Mouse (Mus musculus): ENCODE results near the gene Lrp8. TPM values are rescaled to one million over a fixed set of nuclear protein-coding genes. Genes with fewer than 3 reads are reported as not detected.

Gene Lrp8
- total and polyA plus RNA-seq, 3 experiments = 6.4 to 21.1 (median 14.2) TPM

- Histone ChIP-seq H3K4me1 (ENCODE audit: control insufficient read depth in 1 of 2, insufficient read depth in 2 of 2) (peaks cover 7 to 45% of the 10 kb centered on the region in 2 experiments), H3K4me3 (replicated peaks in 1 of 3; ENCODE audit: low read depth in 2 of 3, low read length in 2 of 3, poor library complexity in 1 of 3) (peak overlapping the region; percentile 43 to 75 (median 68)), H3K27me3 (replicated peaks) (no peaks in the 10 kb centered on the region), H3K36me3 (replicated peaks in 1 of 2; ENCODE audit: control insufficient read depth in 1 of 2, insufficient read depth in 1 of 2, low read length in 1 of 2) (peaks cover 0 to 17% of the 10 kb centered on the region in 2 experiments), H3K79me2 (replicated peaks; ENCODE audit: control insufficient read depth, extremely low read depth, insufficient read depth, poor library complexity, severe bottlenecking) (no peaks in the 10 kb centered on the region), H3K27ac (ENCODE audit: insufficient read depth, low read depth) (peak overlapping the region; percentile 44), H3K9me3 (replicated peaks; ENCODE audit: low read length) (no peaks in the 10 kb centered on the region), H3K4me2 (ENCODE audit: insufficient read depth, low read depth, poor library complexity, severe bottlenecking) (peak overlapping the region; percentile 85), H3K9ac (ENCODE audit: insufficient read depth, low read depth) (peak overlapping the region; percentile 64)
- TF ChIP-seq ELF1 (IDR thresholded peaks at IDR 0.05; ENCODE audit: low read depth, low read length) = 0 out of 2 replicates have a peak, but pooled peaks have one; percentile 21
- no peak for TF ChIP-seq MEF2A (IDR thresholded peaks at IDR 0.05; ENCODE audit: borderline replicate concordance, low read depth, low read length)
- TF ChIP-seq E2F4 (IDR thresholded peaks at IDR 0.05; ENCODE audit: insufficient replicate concordance, low read depth, low read length) = no peak
- TF ChIP-seq CHD2 (IDR thresholded peaks at IDR 0.05; ENCODE audit: low read length) = no peak
- no peak for TF ChIP-seq TBP (conservative IDR thresholded peaks at IDR 0.05; ENCODE audit: low read depth, low read length)
- TF ChIP-seq CTCF (conservative IDR thresholded peaks at IDR 0.05 in 1 of 2, IDR thresholded peaks at IDR 0.05 in 1 of 2; ENCODE audit: low read depth in 2 of 2, low read length in 2 of 2) = peak in 1 of 2 experiments; percentile 50; a peak in 2 of 4 replicates
- no peak for TF ChIP-seq RCOR1 (conservative IDR thresholded peaks at IDR 0.05; ENCODE audit: low read depth, low read length)
- no peak for TF ChIP-seq MAFK (IDR thresholded peaks at IDR 0.05; ENCODE audit: insufficient replicate concordance, low read length)
- TF ChIP-seq ZC3H11A (IDR thresholded peaks at IDR 0.05; ENCODE audit: low read depth, low read length) = no peak
- no peak for TF ChIP-seq JUN (IDR thresholded peaks at IDR 0.05; ENCODE audit: insufficient read depth, low read depth, low read length)
- no peak for TF ChIP-seq ZMIZ1 (IDR thresholded peaks at IDR 0.05; ENCODE audit: low read depth, low read length)
- no peak; the same call in 1 of the 2 replicates for TF ChIP-seq MAZ (IDR thresholded peaks at IDR 0.05; ENCODE audit: low read depth, low read length)
- TF ChIP-seq MAX (IDR thresholded peaks at IDR 0.05; ENCODE audit: low read length) = no peak
- peak; percentile 59; the same call in 1 of the 2 replicates for TF ChIP-seq POLR2A (IDR thresholded peaks at IDR 0.05; ENCODE audit: low read depth, low read length)
- no peak; the same call in 1 of the 2 replicates for TF ChIP-seq HCFC1 (IDR thresholded peaks at IDR 0.05; ENCODE audit: low read depth, low read length)
- no peak for TF ChIP-seq JUND (conservative IDR thresholded peaks at IDR 0.05; ENCODE audit: low read depth, low read length)
- TF ChIP-seq SMC3 (IDR thresholded peaks at IDR 0.05; ENCODE audit: low read depth, low read length) = peak; percentile 40
- no peak for TF ChIP-seq USF2 (conservative IDR thresholded peaks at IDR 0.05; ENCODE audit: low read depth, low read length)
- no peak for TF ChIP-seq SIN3A (IDR thresholded peaks at IDR 0.05; ENCODE audit: low read length)
- no peak for TF ChIP-seq GABPA (IDR thresholded peaks at IDR 0.05; ENCODE audit: insufficient replicate concordance, low read depth, low read length)
- no peak for TF ChIP-seq MYC (IDR thresholded peaks at IDR 0.05; ENCODE audit: low read depth, low read length)
- TF ChIP-seq IRF4 (IDR thresholded peaks at IDR 0.05; ENCODE audit: low read depth, low read length) = no peak
- no peak for TF ChIP-seq ETS1 (conservative IDR thresholded peaks at IDR 0.05; ENCODE audit: low read depth, low read length)
- peak; percentile 49; the same call in 1 of the 2 replicates for TF ChIP-seq NELFE (IDR thresholded peaks at IDR 0.05; ENCODE audit: low read depth, low read length)
- TF ChIP-seq UBTF (IDR thresholded peaks at IDR 0.05; ENCODE audit: low read depth, low read length) = no peak; the same call in 1 of the 2 replicates
- no peak for TF ChIP-seq ZKSCAN1 (IDR thresholded peaks at IDR 0.05; ENCODE audit: borderline replicate concordance, low read depth, low read length)
- TF ChIP-seq USF1 (IDR thresholded peaks at IDR 0.05; ENCODE audit: low read depth, low read length) = no peak
- TF ChIP-seq KAT2A (IDR thresholded peaks at IDR 0.05; ENCODE audit: insufficient replicate concordance, low read length) = no peak
- TF ChIP-seq ZNF384 (IDR thresholded peaks at IDR 0.05; ENCODE audit: low read depth, low read length) = no peak
- peak; percentile 51; the same call in 1 of the 2 replicates for TF ChIP-seq NRF1 (IDR thresholded peaks at IDR 0.05; ENCODE audit: low read depth, low read length)
- TF ChIP-seq CHD1 (IDR thresholded peaks at IDR 0.05; ENCODE audit: low read depth, low read length) = no peak
- no peak for TF ChIP-seq BHLHE40 (IDR thresholded peaks at IDR 0.05; ENCODE audit: low read depth, low read length)
- TF ChIP-seq EP300 (IDR thresholded peaks at IDR 0.05; ENCODE audit: low read length) = no peak
- no peak for TF ChIP-seq POLR2AphosphoS2 (IDR thresholded peaks at IDR 0.05; ENCODE audit: low read depth, low read length)
- peak; percentile 4 for TF ChIP-seq RAD21 (IDR thresholded peaks at IDR 0.05; ENCODE audit: low read depth, low read length)
- 0 out of 2 replicates have a peak, but pooled peaks have one; percentile 13 for TF ChIP-seq MXI1 (IDR thresholded peaks at IDR 0.05; ENCODE audit: low read depth, low read length)
- no peak for TF ChIP-seq PAX5 (IDR thresholded peaks at IDR 0.05; ENCODE audit: low read length)
- TF ChIP-seq TCF12 (IDR thresholded peaks at IDR 0.05; ENCODE audit: low read depth, low read length) = 0 out of 2 replicates have a peak, but pooled peaks have one; percentile 24
- DNase-seq (ENCODE audit: extremely low read depth) = peak; percentile 66
- dilution Hi-C loops (cut with MboI; ENCODE audit: extremely low pct_ligation_motif_present, extremely low pct_unique_long_range_greater_than_20kb, low sequenced_read_pairs) = no loop called here
- in situ Hi-C loops (cut with MboI; ENCODE audit: low pct_ligation_motif_present, low pct_unique_long_range_greater_than_20kb, low sequenced_read_pairs) = no loop called here
Measured at GRCm38 (mm10) chr4:107801366-107802184, 486 bp upstream of the Lrp8 start.
